Mouse (Mus musculus) lung, postnatal 10 days (tissue): Measurements from ENCODE around the gene Olfr1111.
"Not testable (repeated sequence)": the region's sequence is repeated elsewhere in the genome, so short reads cannot be mapped to it uniquely, and the experiment has no call there.

Experiments
- DNase-seq: peaks from one replicate; pipeline ENCODE4 v3.0.0; 2021

Gene Olfr1111

GRCm38 (mm10) chr2:87152524-87152923, at the start of gene Olfr1111:
Gene Olfr1111, minus strand, starts transcription at chr2:87152624.
- DNase-seq = no peak

GRCm38 (mm10) chr2:87187498-87187897, 35.1 kb upstream of the Olfr1111 start, which contains the start of gene Olfr1112:
Gene Olfr1112, plus strand, starts transcription at chr2:87187798.
- no peak for DNase-seq

DNA sequence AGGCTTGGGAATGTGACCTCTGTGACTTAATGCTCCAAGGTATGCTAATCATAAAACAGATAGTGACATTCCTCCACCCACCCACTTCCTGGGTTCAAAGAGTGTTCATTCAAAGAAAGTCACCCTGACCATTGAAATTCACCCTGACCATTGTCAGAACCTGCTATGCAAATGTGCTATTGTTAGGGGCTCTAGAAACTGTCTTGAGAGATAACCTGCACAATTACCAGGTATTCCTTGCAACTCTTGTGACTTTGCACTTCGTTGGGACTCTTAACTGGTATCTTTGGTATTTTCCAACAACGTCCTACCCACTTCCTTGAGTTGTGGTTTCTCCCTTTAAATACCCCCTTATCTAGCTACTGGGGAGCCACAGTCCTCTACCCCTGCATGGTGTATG, 15.3 kb upstream of the Olfr1111 start:
- DNase-seq = not testable (repeated sequence)

DNA sequence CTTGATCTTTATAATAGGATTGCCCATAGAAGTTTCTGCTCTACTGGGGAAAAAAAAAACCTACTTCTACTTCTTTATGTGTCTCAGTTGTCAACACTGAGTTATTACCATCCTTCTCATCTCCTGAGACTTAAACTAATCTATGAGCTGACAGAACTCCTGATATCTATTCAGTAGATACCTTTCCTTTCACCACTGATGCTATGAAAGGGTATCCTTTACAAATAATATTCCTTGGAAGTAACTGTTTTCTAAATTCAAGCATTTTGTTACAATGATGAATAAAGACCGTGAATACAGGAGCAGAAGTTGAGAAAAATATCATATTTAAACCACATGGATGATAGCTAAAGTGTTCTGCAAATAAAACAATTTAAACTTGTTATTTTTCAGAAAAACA, 12.2 kb downstream of the Olfr1111 start, which contains the start of gene Olfr1110:
Gene Olfr1110 (minus strand): TSS at position 101 of the 400 bp plus-strand sequence.
- DNase-seq = no peak

DNA sequence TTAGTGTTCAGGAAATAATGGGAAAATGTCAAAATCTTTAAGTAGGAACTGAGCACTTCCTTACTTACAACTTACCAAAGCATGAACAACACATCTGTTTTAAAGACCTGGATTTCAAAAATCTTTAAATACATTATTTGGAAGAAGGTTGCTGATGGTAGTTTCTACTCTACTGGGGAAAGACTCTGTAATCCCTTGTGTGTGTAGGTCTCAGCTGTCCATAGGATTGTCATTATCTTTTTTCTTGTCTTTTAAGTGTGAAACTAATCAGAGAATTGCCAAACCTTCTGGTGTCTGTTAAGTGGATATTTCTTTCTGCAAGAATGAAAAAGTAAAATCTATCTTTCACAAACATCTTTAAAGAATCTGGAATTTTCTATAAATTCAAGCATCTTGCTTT, 38.0 kb downstream of the Olfr1111 start, which contains the start of gene Olfr259:
Gene Olfr259 (minus strand): TSS at position 101 of the 400 bp plus-strand sequence.
- no peak for DNase-seq
